Mouse (Mus musculus) liver, embryonic 11.5 days (tissue): ENCODE measurements at regions not wholly inside any gene's neighbourhood (a gene's known extent, or its start where the extent isn't known, plus 50 kb on each side); places are given as distances from the start of the nearest gene placed in this dataset.

Source experiments
- ATAC-seq: fragments of 200-750 bp; cut with Nextera tagmentation; replicated peaks from 2 replicates; pipeline ENCODE4 v1.8.0; 2017; ENCODE audit warnings: moderate number of reproducible peaks, mild to moderate bottlenecking, moderate TSS enrichment, moderate library complexity; ENCODE audit not compliant: low FRiP score
- DNase-seq: peaks from one replicate; pipeline ENCODE4 v3.0.0-alpha.2; 2017; ENCODE audit warnings: low spot score
- H3K27ac ChIP-seq: fragments of 300-500 bp; sonication (generic); 2 replicates; pipeline ENCODE4 v1.5.1; 2014; ENCODE audit warnings: mild to moderate bottlenecking, low read depth, low read length, control low read depth
- H3K27me3 ChIP-seq: fragments of 300-500 bp; sonication (generic); replicated peaks from 2 replicates; pipeline ENCODE4 v1.6.1; 2014; ENCODE audit warnings: low read length, mixed read lengths; ENCODE audit not compliant: control insufficient read depth, insufficient read depth
- H3K36me3 ChIP-seq: fragments of 300-500 bp; sonication (generic); 2 replicates; pipeline ENCODE4 v1.6.1; 2014; ENCODE audit warnings: mild to moderate bottlenecking, low read length, moderate library complexity, mixed read lengths; ENCODE audit not compliant: control insufficient read depth, insufficient read depth
- H3K4me1 ChIP-seq: fragments of 300-500 bp; sonication (generic); replicated peaks from 2 replicates; pipeline ENCODE4 v1.6.1; 2014; ENCODE audit warnings: low read length, mixed read lengths; ENCODE audit not compliant: control insufficient read depth, insufficient read depth
- H3K4me2 ChIP-seq: fragments of 300-500 bp; sonication (generic); 2 replicates; pipeline ENCODE4 v1.6.1; 2014; ENCODE audit warnings: mild to moderate bottlenecking, control low read depth, moderate library complexity
- H3K4me3 ChIP-seq: fragments of 300-500 bp; sonication (generic); 2 replicates; pipeline ENCODE4 v1.5.1; 2014; ENCODE audit warnings: low read depth, low read length, control low read depth
- H3K9ac ChIP-seq: fragments of 300-500 bp; sonication (generic); 2 replicates; pipeline ENCODE4 v1.6.1; 2014; ENCODE audit warnings: low read depth, low read length, control low read depth
- H3K9me3 ChIP-seq: fragments of 300-500 bp; sonication (generic); 2 replicates; pipeline ENCODE4 v1.6.1; 2016; ENCODE audit warnings: low read length, inconsistent platforms, mixed read lengths; ENCODE audit not compliant: control insufficient read depth
- WGBS: fragments of 180-500 bp; shearing (Covaris S2); extraction: QIAGEN DNeasy Blood & Tissue Kit; methylation state at CpG from one replicate; pipeline ENCODE4 v1.1.7; 2014; 5-methylcytosine and 5-hydroxymethylcytosine counted together

- Histone ChIP-seq H3K27ac (no peak overlapping the region), H3K27me3 (no peaks in the 10 kb centered on the region), H3K9me3 (no peaks in the 10 kb centered on the region), H3K36me3 (no peaks in the 10 kb centered on the region), H3K4me1 (no peaks in the 10 kb centered on the region), H3K9ac (no peak overlapping the region), H3K4me3 (no peak overlapping the region), H3K4me2 (no peak overlapping the region)
- DNase-seq: no peak
- ATAC-seq: no peak
- WGBS: 89% methylated on average over 3 of the region's 3 CpGs
Measured at GRCm38 (mm10) chr13:110599666-110600065, 204.8 kb downstream of the Plk2 start.

DNA sequence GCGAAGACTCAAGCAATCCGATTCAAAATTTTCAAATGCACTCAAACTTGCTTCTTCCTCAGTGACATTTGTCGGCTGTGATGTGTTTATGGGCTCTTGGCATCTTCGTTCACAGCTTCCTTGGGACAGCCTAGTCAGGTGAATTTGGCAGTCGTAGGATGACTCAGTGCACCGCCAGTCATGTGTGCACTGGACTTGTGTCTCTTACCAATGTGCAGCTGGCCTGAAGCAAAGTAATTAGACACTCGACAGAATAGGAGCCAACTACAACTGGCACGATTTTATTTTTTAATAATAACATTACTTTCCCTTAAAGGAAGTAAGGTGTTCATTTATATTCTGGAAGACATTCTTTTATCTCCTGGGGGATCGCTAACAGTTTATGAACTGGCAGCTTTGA is 205.5 kb downstream of the Plk2 start:
- DNase-seq (no peak), ATAC-seq (no peak)
- Histone ChIP-seq H3K4me3 (no peak overlapping the region), H3K9ac (no peak overlapping the region), H3K27ac (no peak overlapping the region), H3K4me1 (no peaks in the 10 kb centered on the region), H3K36me3 (no peaks in the 10 kb centered on the region), H3K9me3 (no peaks in the 10 kb centered on the region), H3K27me3 (no peaks in the 10 kb centered on the region), H3K4me2 (no peak overlapping the region)
- WGBS: 89% methylated on average over 9 of the region's 9 CpGs

DNA sequence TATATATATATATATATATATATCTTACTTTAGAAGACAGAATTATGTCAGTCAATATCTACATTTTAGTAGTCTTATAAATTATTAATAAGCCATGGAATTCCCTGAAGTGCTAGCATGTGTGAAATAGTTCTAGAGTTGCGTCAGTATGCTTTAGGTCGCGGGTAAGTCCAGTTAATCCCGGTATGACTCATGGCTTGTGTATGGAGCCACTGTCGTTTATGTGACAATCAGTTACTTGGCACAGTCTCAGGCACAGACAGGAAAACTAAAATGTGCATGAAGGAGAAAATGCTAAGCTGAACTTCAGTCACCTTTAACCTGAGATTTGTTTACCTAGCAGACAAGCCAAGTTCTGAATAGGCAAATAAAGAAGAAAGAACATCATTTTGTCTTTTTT is 206.5 kb downstream of the Plk2 start:
- H3K9me3 ChIP-seq: no peaks in the 10 kb centered on the region
- ATAC-seq: no peak
- H3K4me2 ChIP-seq: no peak overlapping the region

GRCm38 (mm10) chr13:110601840-110602239 is 207.0 kb downstream of the Plk2 start:
- no peak overlapping the region for H3K4me3 ChIP-seq
- no peaks in the 10 kb centered on the region for H3K27me3 ChIP-seq
- no peaks in the 10 kb centered on the region for H3K36me3 ChIP-seq
- H3K4me2 ChIP-seq: no peak overlapping the region
- DNase-seq (no peak), ATAC-seq (no peak)
- H3K9me3 ChIP-seq: no peaks in the 10 kb centered on the region
- no peaks in the 10 kb centered on the region for H3K4me1 ChIP-seq
- H3K9ac ChIP-seq: no peak overlapping the region
- WGBS: 73% methylated on average over 6 of the region's 6 CpGs
- H3K27ac ChIP-seq: no peak overlapping the region

More for the DNA sequence above, 206.5 kb downstream of the Plk2 start:
- no peaks in the 10 kb centered on the region for H3K27me3 ChIP-seq
- H3K4me1 ChIP-seq: no peaks in the 10 kb centered on the region
- no peaks in the 10 kb centered on the region for H3K36me3 ChIP-seq
- no peak overlapping the region for H3K27ac ChIP-seq
- no peak for DNase-seq
- no peak overlapping the region for H3K9ac ChIP-seq
- WGBS: 69% methylated on average over 5 of the region's 5 CpGs
- H3K4me3 ChIP-seq: no peak overlapping the region

DNA sequence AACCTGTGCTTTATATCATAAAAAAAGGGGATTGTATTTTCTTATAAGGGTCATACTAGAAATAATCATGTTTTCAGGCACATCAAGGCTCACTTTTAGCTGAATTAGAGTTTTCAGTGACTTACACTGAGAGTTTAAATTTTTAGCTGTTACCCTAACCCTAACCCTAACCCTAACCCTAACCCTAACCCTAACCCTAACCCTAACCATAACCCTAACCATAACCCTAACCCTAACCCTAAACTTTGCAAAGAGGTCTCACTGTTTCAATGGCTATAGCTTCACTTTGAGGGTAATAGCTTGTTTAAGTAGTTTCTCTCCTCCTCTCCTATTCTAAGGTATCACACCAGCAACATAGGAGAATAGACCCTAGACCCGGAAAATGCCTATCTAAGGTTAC is 208.0 kb downstream of the Plk2 start:
- Histone ChIP-seq H3K4me1 (no peaks in the 10 kb centered on the region), H3K9ac (no peak overlapping the region), H3K4me2 (no peak overlapping the region), H3K4me3 (no peak overlapping the region), H3K9me3 (no peaks in the 10 kb centered on the region), H3K27me3 (no peaks in the 10 kb centered on the region), H3K27ac (no peak overlapping the region), H3K36me3 (no peaks in the 10 kb centered on the region)
- DNase-seq: no peak
- no peak for ATAC-seq
- WGBS: 64% methylated on average over 1 of the region's 1 CpGs

- ATAC-seq (no peak), DNase-seq (no peak)
Measured at GRCm38 (mm10) chr13:110619010-110619409, 224.2 kb downstream of the Plk2 start.

DNA sequence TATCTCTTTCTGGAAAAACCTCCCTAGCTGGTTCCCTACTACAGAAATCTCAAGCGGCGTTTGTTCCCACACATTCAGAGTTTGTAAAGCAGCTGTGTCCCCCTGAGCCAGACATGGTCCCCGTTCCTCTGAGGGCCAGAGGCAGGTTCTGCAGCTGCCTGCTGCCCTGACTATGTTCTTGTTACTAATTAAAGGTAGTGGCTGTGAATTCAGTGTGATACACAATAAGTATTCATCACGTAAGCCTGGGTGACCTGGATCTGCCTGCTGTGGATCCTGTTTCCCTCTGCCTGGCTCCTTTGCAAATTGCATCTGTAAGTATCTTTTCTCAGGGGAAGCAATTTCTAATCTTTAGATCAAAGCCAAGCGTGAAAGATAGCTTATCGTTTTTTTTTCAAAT is 232.3 kb downstream of the Plk2 start:
- ATAC-seq: no peak
- DNase-seq: no peak
- no peaks in the 10 kb centered on the region for H3K4me1 ChIP-seq
- H3K27ac ChIP-seq: no peak overlapping the region
- no peaks in the 10 kb centered on the region for H3K9me3 ChIP-seq
- H3K36me3 ChIP-seq: no peaks in the 10 kb centered on the region
- WGBS: 63% methylated on average over 6 of the region's 6 CpGs
- no peak overlapping the region for H3K4me3 ChIP-seq
- no peak overlapping the region for H3K9ac ChIP-seq
- no peaks in the 10 kb centered on the region for H3K27me3 ChIP-seq
- H3K4me2 ChIP-seq: no peak overlapping the region

More at GRCm38 (mm10) chr13:110619010-110619409, 224.2 kb downstream of the Plk2 start:
- H3K27ac ChIP-seq: no peak overlapping the region
- no peaks in the 10 kb centered on the region for H3K36me3 ChIP-seq
- H3K27me3 ChIP-seq: no peaks in the 10 kb centered on the region
- no peaks in the 10 kb centered on the region for H3K9me3 ChIP-seq
- 81% methylated on average over 6 of the region's 6 CpGs for WGBS
- H3K4me1 ChIP-seq: no peaks in the 10 kb centered on the region
- H3K4me2 ChIP-seq: no peak overlapping the region
- H3K9ac ChIP-seq: no peak overlapping the region
- no peak overlapping the region for H3K4me3 ChIP-seq

DNA sequence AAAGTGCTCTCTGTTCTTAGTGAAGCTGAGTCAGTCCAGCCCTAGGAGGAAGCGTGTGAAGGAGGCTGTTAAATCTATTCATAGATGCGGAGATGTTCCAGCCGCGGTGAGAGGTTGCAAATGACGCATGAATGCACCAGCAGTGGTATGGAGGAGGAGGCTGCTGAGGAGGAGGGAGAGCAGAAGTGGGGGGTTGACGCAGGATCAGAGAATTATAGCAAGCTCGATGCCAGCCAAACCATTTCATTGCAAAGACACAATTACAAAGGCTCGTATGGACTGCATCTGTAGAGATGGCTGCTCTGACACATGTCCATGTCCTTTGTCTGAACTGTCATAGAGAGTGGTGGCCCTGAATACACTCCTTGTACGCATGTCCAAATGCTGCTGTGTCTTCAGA is 232.9 kb downstream of the Plk2 start:
- Histone ChIP-seq H3K9me3 (no peaks in the 10 kb centered on the region), H3K36me3 (no peaks in the 10 kb centered on the region), H3K9ac (no peak overlapping the region), H3K4me2 (no peak overlapping the region), H3K27ac (no peak overlapping the region), H3K4me3 (no peak overlapping the region), H3K27me3 (no peaks in the 10 kb centered on the region), H3K4me1 (no peaks in the 10 kb centered on the region)
- ATAC-seq (no peak), DNase-seq (no peak)
- WGBS: 55% methylated on average over 9 of the region's 9 CpGs

GRCm38 (mm10) chr13:110628201-110628600 is 233.4 kb downstream of the Plk2 start:
- DNase-seq (no peak), ATAC-seq (no peak)
- H3K27ac ChIP-seq: no peak overlapping the region
- H3K9ac ChIP-seq: no peak overlapping the region
- H3K4me3 ChIP-seq: no peak overlapping the region
- 86% methylated on average over 1 of the region's 1 CpGs for WGBS
- no peak overlapping the region for H3K4me2 ChIP-seq
- H3K36me3 ChIP-seq: no peaks in the 10 kb centered on the region
- H3K4me1 ChIP-seq: no peaks in the 10 kb centered on the region
- no peaks in the 10 kb centered on the region for H3K27me3 ChIP-seq
- no peaks in the 10 kb centered on the region for H3K9me3 ChIP-seq
